Mouse (Mus musculus): ENCODE measurements around the gene Tmem232.
A peak's percentile ranks its signal among the peaks of the same experiment; 100 is the strongest.
"Not testable (repeated sequence)": the region's sequence is repeated elsewhere in the genome, so short reads cannot be mapped to it uniquely, and the experiment has no call there.

Gene Tmem232

GRCm38 (mm10) chr17:65552426-65552997, 11.9 kb upstream of the Tmem232 start:
- no peaks in the 10 kb centered on the region for H3K36me3 ChIP-seq (ENCODE audit: insufficient read depth, low read length)
- H3K9me3 ChIP-seq (ENCODE audit: low read length): no peaks in the 10 kb centered on the region
- H3K27me3 ChIP-seq (ENCODE audit: insufficient read depth, low read length): peaks cover 13% of the 10 kb centered on the region
- H3K4me3 ChIP-seq (replicated peaks; ENCODE audit: low read length): no peak overlapping the region
- H3K4me1 ChIP-seq (replicated peaks; ENCODE audit: low read depth, low read length): peaks cover 9% of the 10 kb centered on the region; the same call in 1 of the 2 replicates
- TF ChIP-seq CTCF (conservative IDR thresholded peaks at IDR 0.05; ENCODE audit: low read length) (no peak), POU5F1 (IDR thresholded peaks at IDR 0.05; ENCODE audit: borderline replicate concordance, low read length) (no peak), NANOG (IDR thresholded peaks at IDR 0.05; ENCODE audit: borderline replicate concordance, low read length) (no peak)

GRCm38 (mm10) chr17:65550357-65550756, 9.8 kb upstream of the Tmem232 start:
- Histone ChIP-seq H3K27me3 (ENCODE audit: insufficient read depth, low read length) (0 out of 2 replicates have a peak, but pooled peaks cover 2% of the 10 kb centered on the region), H3K4me3 (replicated peaks; ENCODE audit: low read length) (no peak overlapping the region), H3K36me3 (ENCODE audit: insufficient read depth, low read length) (no peaks in the 10 kb centered on the region), H3K4me1 (replicated peaks; ENCODE audit: low read depth, low read length) (0 out of 2 replicates have a peak, but pooled peaks cover 7% of the 10 kb centered on the region), H3K9me3 (ENCODE audit: low read length) (no peaks in the 10 kb centered on the region)
- TF ChIP-seq CTCF (conservative IDR thresholded peaks at IDR 0.05; ENCODE audit: low read length) (no peak), POU5F1 (IDR thresholded peaks at IDR 0.05; ENCODE audit: borderline replicate concordance, low read length) (no peak), NANOG (IDR thresholded peaks at IDR 0.05; ENCODE audit: borderline replicate concordance, low read length) (no peak)

GRCm38 (mm10) chr17:65548698-65549365, 8.2 kb upstream of the Tmem232 start:
- Histone ChIP-seq H3K27me3 (ENCODE audit: insufficient read depth, low read length) (no peaks in the 10 kb centered on the region), H3K36me3 (ENCODE audit: insufficient read depth, low read length) (no peaks in the 10 kb centered on the region), H3K9me3 (ENCODE audit: low read length) (no peaks in the 10 kb centered on the region), H3K4me1 (replicated peaks; ENCODE audit: low read depth, low read length) (0 out of 2 replicates have a peak, but pooled peaks cover 7% of the 10 kb centered on the region), H3K4me3 (replicated peaks; ENCODE audit: low read length) (no peak overlapping the region)
- TF ChIP-seq NANOG (IDR thresholded peaks at IDR 0.05; ENCODE audit: borderline replicate concordance, low read length) (no peak), CTCF (conservative IDR thresholded peaks at IDR 0.05; ENCODE audit: low read length) (no peak), POU5F1 (IDR thresholded peaks at IDR 0.05; ENCODE audit: borderline replicate concordance, low read length) (no peak)

- H3K27me3 ChIP-seq (ENCODE audit: insufficient read depth, low read length); H3K36me3 ChIP-seq (ENCODE audit: insufficient read depth, low read length); H3K4me3 ChIP-seq (replicated peaks; ENCODE audit: low read length); H3K9me3 ChIP-seq (ENCODE audit: low read length); H3K4me1 ChIP-seq (replicated peaks; ENCODE audit: low read depth, low read length): not testable (repeated sequence)
Observed at GRCm38 (mm10) chr17:65546221-65546620, 5.6 kb upstream of the Tmem232 start.

- peak; percentile 97 for TF ChIP-seq CTCF (conservative IDR thresholded peaks at IDR 0.05; ENCODE audit: low read length)
- TF ChIP-seq POU5F1 (IDR thresholded peaks at IDR 0.05; ENCODE audit: borderline replicate concordance, low read length): no peak
- Histone ChIP-seq H3K27me3 (ENCODE audit: insufficient read depth, low read length) (peaks cover 9% of the 10 kb centered on the region; the same call in 1 of the 2 replicates), H3K4me1 (replicated peaks; ENCODE audit: low read depth, low read length) (peaks cover 8% of the 10 kb centered on the region), H3K4me3 (replicated peaks; ENCODE audit: low read length) (no peak overlapping the region), H3K9me3 (ENCODE audit: low read length) (no peaks in the 10 kb centered on the region), H3K36me3 (ENCODE audit: insufficient read depth, low read length) (no peaks in the 10 kb centered on the region)
Observed at GRCm38 (mm10) chr17:65536156-65536555, 4.4 kb downstream of the Tmem232 start.

GRCm38 (mm10) chr17:65532381-65532780, 8.2 kb downstream of the Tmem232 start:
- not testable (repeated sequence) for H3K4me3 ChIP-seq (replicated peaks; ENCODE audit: low read length); H3K27me3 ChIP-seq (ENCODE audit: insufficient read depth, low read length); H3K9me3 ChIP-seq (ENCODE audit: low read length); H3K36me3 ChIP-seq (ENCODE audit: insufficient read depth, low read length); H3K4me1 ChIP-seq (replicated peaks; ENCODE audit: low read depth, low read length)

- Histone ChIP-seq H3K4me3 (replicated peaks; ENCODE audit: low read length) (no peak overlapping the region), H3K36me3 (ENCODE audit: insufficient read depth, low read length) (no peaks in the 10 kb centered on the region), H3K27me3 (ENCODE audit: insufficient read depth, low read length) (no peaks in the 10 kb centered on the region), H3K4me1 (replicated peaks; ENCODE audit: low read depth, low read length) (no peaks in the 10 kb centered on the region), H3K9me3 (ENCODE audit: low read length) (no peaks in the 10 kb centered on the region)
- no peak for TF ChIP-seq CTCF (conservative IDR thresholded peaks at IDR 0.05; ENCODE audit: low read length)
- TF ChIP-seq POU5F1 (IDR thresholded peaks at IDR 0.05; ENCODE audit: borderline replicate concordance, low read length): no peak
- no peak for TF ChIP-seq NANOG (IDR thresholded peaks at IDR 0.05; ENCODE audit: borderline replicate concordance, low read length)
Observed at GRCm38 (mm10) chr17:65527529-65527928, 13.1 kb downstream of the Tmem232 start.

- Histone ChIP-seq H3K9me3 (ENCODE audit: low read length) (no peaks in the 10 kb centered on the region), H3K4me3 (replicated peaks; ENCODE audit: low read length) (no peak overlapping the region), H3K36me3 (ENCODE audit: insufficient read depth, low read length) (no peaks in the 10 kb centered on the region), H3K27me3 (ENCODE audit: insufficient read depth, low read length) (no peaks in the 10 kb centered on the region), H3K4me1 (replicated peaks; ENCODE audit: low read depth, low read length) (no peaks in the 10 kb centered on the region)
- no peak for TF ChIP-seq CTCF (conservative IDR thresholded peaks at IDR 0.05; ENCODE audit: low read length)
Observed at GRCm38 (mm10) chr17:65513517-65513916, 27.1 kb downstream of the Tmem232 start.

- H3K9me3 ChIP-seq (ENCODE audit: low read length): no peaks in the 10 kb centered on the region
- H3K4me3 ChIP-seq (replicated peaks; ENCODE audit: low read length): no peak overlapping the region
- no peaks in the 10 kb centered on the region for H3K4me1 ChIP-seq (replicated peaks; ENCODE audit: low read depth, low read length)
- H3K27me3 ChIP-seq (ENCODE audit: insufficient read depth, low read length): no peaks in the 10 kb centered on the region
- no peak for TF ChIP-seq NANOG (IDR thresholded peaks at IDR 0.05; ENCODE audit: borderline replicate concordance, low read length)
- no peak for TF ChIP-seq POU5F1 (IDR thresholded peaks at IDR 0.05; ENCODE audit: borderline replicate concordance, low read length)
- TF ChIP-seq CTCF (conservative IDR thresholded peaks at IDR 0.05; ENCODE audit: low read length): no peak
- H3K36me3 ChIP-seq (ENCODE audit: insufficient read depth, low read length): no peaks in the 10 kb centered on the region
Observed at GRCm38 (mm10) chr17:65484654-65485053, 55.9 kb downstream of the Tmem232 start.

Measured in E14TG2a.4 (cell line).